Mouse (Mus musculus): ENCODE data around the gene Olfr1309.
"Not testable (repeated sequence)": the region's sequence is repeated elsewhere in the genome, so short reads cannot be mapped to it uniquely, and the experiment has no call there.

The Olfr1309 gene

DNA sequence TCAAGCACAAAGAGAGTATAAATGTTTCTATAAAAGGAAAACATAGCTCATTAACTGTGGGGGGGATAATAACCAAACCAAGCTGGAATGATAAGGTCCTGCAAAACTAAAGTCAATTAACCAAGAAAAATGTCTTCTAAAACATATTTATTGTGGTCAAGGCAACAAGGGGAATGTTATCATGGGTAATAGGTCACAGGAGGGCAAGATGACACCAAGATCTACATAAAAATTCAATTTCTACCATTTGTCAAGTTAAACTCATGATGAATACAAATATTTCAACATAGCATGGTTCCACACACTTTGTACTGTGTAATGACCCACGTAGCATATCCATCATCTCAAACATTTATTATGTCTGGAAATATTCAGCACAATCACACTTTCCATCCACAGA is at the start of gene Olfr1309:
TSS of gene Olfr1309 (minus strand) at position 101 of the 400 bp plus-strand sequence.
- no peak for DNase-seq

DNA sequence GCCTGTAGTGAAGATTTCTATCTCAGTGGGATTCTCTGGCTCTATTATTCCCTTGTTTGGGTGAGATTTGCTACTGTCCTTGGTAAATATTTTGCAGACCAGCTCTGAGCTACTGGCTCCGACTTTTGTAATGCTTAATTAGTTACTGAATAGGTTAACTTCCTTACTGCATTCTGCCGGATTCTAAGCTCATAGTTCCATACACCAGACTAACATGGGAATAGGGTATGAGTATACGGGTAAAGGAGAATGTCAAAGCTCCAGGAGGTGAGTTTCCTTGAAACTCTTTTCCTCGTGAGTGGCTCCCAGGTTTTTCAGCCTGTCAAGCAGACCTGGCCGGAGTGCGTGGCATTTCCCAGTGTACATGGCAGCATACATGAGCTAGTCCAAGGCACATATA is 36.9 kb upstream of the Olfr1309 start:
- DNase-seq = not testable (repeated sequence)

DNA sequence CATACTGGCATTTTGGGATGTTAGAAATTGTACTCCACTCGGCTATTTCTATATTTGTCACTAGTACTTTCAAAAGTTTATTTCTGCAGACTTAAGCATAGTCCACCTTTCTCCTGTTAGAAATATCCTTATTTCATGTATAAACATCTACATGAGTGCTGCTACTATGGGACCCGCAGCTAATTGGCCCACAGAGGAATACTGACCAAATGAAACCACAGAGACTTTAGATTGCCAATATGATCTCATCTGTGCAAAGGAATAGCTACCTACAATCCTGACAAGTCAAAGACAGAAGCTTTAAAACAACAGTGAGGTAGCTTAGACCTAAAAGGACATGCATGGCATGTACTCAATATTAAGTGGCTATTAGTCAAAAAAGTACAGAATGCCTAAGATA is 34.2 kb upstream of the Olfr1309 start, which contains the start of gene Olfr1311:
TSS of gene Olfr1311 (minus strand) at position 101 of the 400 bp plus-strand sequence.
- no peak for DNase-seq

DNA sequence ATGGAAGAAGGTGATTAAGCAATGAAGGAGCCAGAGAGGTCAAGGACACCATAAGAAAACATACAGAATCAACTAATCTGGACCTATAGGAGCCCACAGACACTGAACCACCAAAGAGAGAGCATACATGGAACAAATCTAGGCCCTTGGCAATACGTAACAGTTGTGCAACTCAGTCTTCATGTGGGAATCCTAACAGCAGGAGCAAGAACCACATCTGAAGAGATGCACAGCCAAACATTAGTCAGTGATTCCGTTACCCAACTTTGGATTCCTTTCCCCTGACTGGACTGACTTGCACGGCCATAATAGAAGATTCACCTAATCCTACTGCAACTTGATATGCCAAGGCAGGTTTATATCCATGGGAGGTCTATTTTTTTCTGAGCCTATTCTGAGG is 24.8 kb upstream of the Olfr1309 start:
- no peak for DNase-seq

DNA sequence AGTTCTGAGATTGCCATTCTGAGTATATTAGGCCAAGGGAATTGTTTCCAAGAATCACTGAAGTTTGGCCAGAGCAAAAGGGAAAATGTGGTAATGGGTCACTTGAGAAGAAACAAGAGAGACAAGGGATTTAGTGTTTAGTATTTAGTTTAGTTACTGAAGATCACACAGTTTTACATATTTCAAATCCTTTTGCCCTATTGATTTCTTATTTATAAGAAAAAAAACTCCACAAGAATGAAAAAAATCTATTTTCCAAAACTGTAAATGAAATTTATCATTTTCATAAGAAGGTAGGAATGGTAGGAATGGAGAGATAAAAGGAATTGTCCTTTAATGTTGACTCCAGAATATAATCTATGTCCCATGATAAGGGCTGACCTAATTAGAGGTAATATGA is 22.5 kb upstream of the Olfr1309 start, which contains the start of gene Olfr1310:
TSS of gene Olfr1310 (minus strand) at position 101 of the 400 bp plus-strand sequence.
- DNase-seq = no peak

DNA sequence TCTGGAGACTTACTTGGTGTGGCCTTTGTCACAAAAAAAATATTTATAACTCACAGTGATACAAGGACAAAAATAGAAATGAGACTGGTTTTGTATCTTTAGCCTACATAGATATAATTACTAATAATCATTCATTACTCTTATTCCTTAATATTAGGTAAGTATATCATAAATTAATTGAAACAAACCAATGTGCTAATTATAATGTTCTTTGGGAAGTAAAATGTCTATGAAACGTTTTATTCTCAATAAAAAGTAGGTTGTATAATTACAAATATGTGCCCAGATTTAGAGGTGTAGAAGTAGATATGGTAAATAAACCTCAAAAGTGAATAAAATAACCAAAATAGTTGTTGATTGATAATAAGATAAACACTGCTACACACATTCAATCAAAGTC is 25.2 kb downstream of the Olfr1309 start, which contains the start of gene Olfr1308:
TSS of gene Olfr1308 (minus strand) at position 101 of the 400 bp plus-strand sequence.
- DNase-seq = no peak

DNA sequence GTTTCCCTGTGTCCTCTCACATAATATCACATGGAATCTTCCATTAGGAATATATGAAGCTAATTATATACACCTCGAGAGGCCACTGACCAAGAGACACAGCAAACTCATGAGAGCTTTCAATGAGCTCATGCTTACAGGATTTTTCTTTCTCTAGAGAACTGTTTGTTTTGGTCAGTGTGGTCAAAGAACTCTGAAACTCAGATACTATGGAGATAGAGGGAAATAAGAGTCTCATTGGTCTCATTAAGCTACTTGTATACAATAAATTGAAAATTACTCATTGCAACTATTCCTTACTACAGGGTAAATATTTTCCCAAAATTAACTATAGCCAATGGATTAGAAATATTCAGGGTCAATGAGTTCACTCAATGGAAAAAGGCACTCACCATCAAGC is 40.7 kb downstream of the Olfr1309 start, which contains the start of gene Olfr1307:
TSS of gene Olfr1307 (minus strand) at position 101 of the 400 bp plus-strand sequence.
- no peak for DNase-seq
